Mouse (Mus musculus): ENCODE data around the gene Catsper1. TPM values are rescaled to one million over a fixed set of nuclear protein-coding genes. Genes with fewer than 3 reads are reported as not detected.

Gene Catsper1
- polyA plus RNA-seq, 1 experiment from 2014 or later, result not detected

GRCm38 (mm10) chr19:5366175-5367052 is 30.9 kb downstream of the Catsper1 start, which contains the start of gene Eif1ad:
TSS of gene Eif1ad (plus strand) at chr19:5366741.
- Histone ChIP-seq H3K4me1 (ENCODE audit: control insufficient read depth, insufficient read depth, low read length) (peaks cover 13% of the 10 kb centered on the region), H3K27ac (ENCODE audit: low read depth, low read length) (peak within 1 kb of the TSS; percentile 92), H3K27me3 (replicated peaks; ENCODE audit: control insufficient read depth, insufficient read depth, low read length) (no peaks in the 10 kb centered on the region), H3K9me3 (replicated peaks; ENCODE audit: control insufficient read depth, low read length) (no peaks in the 10 kb centered on the region), H3K4me2 (ENCODE audit: low read length) (peak within 1 kb of the TSS; percentile 89), H3K9ac (ENCODE audit: low read length) (peak within 1 kb of the TSS; percentile 85), H3K36me3 (ENCODE audit: control insufficient read depth, insufficient read depth, low read length) (peaks cover 48% of the 10 kb centered on the region), H3K4me3 (ENCODE audit: low read depth, low read length) (peak within 1 kb of the TSS; percentile 97)
- DNase-seq (ENCODE audit: low spot score) (peak; percentile 99), ATAC-seq (peak; percentile 96)
- WGBS, result under 1% methylated on average over 72 of the region's 92 CpGs

GRCm38 (mm10) chr19:5367053-5367359 is 31.5 kb downstream of the Catsper1 start, which contains the start of gene Banf1:
TSS of gene Banf1 (minus strand) at chr19:5367168.
- H3K27me3 ChIP-seq (replicated peaks; ENCODE audit: control insufficient read depth, insufficient read depth, low read length), result no peaks in the 10 kb centered on the region
- H3K4me1 ChIP-seq (ENCODE audit: control insufficient read depth, insufficient read depth, low read length), result peaks cover 13% of the 10 kb centered on the region
- WGBS, result 0% methylated on average over 33 of the region's 33 CpGs
- peak; percentile 12; the same call in 1 of the 2 replicates for ATAC-seq
- peak within 1 kb of the TSS; percentile 92 for H3K27ac ChIP-seq (ENCODE audit: low read depth, low read length)
- peak within 1 kb of the TSS; percentile 85 for H3K9ac ChIP-seq (ENCODE audit: low read length)
- DNase-seq (ENCODE audit: low spot score), result no peak
- peaks cover 53% of the 10 kb centered on the region for H3K36me3 ChIP-seq (ENCODE audit: control insufficient read depth, insufficient read depth, low read length)
- H3K4me3 ChIP-seq (ENCODE audit: low read depth, low read length), result peak within 1 kb of the TSS; percentile 97
- no peaks in the 10 kb centered on the region for H3K9me3 ChIP-seq (replicated peaks; ENCODE audit: control insufficient read depth, low read length)
- H3K4me2 ChIP-seq (ENCODE audit: low read length), result peak within 1 kb of the TSS; percentile 89

- Histone ChIP-seq H3K9me3 (replicated peaks; ENCODE audit: control insufficient read depth, low read length) (no peaks in the 10 kb centered on the region), H3K4me2 (ENCODE audit: low read length) (peak overlapping the region; percentile 89), H3K9ac (ENCODE audit: low read length) (peak overlapping the region; percentile 85), H3K27ac (ENCODE audit: low read depth, low read length) (peak overlapping the region; percentile 92; the same call in 1 of the 2 replicates), H3K36me3 (ENCODE audit: control insufficient read depth, insufficient read depth, low read length) (peaks cover 58% of the 10 kb centered on the region), H3K4me3 (ENCODE audit: low read depth, low read length) (peak overlapping the region; percentile 97), H3K27me3 (replicated peaks; ENCODE audit: control insufficient read depth, insufficient read depth, low read length) (no peaks in the 10 kb centered on the region), H3K4me1 (ENCODE audit: control insufficient read depth, insufficient read depth, low read length) (peaks cover 13% of the 10 kb centered on the region)
- DNase-seq (ENCODE audit: low spot score) (no peak), ATAC-seq (no peak)
- 11% methylated on average over 11 of the region's 11 CpGs for WGBS
Observed at GRCm38 (mm10) chr19:5367455-5367854, 31.9 kb downstream of the Catsper1 start.

- Histone ChIP-seq H3K4me3 (ENCODE audit: low read depth, low read length) (no peak overlapping the region), H3K9me3 (replicated peaks; ENCODE audit: control insufficient read depth, low read length) (no peaks in the 10 kb centered on the region), H3K27me3 (replicated peaks; ENCODE audit: control insufficient read depth, insufficient read depth, low read length) (no peaks in the 10 kb centered on the region), H3K9ac (ENCODE audit: low read length) (no peak overlapping the region), H3K36me3 (ENCODE audit: control insufficient read depth, insufficient read depth, low read length) (peaks cover 59% of the 10 kb centered on the region), H3K4me1 (ENCODE audit: control insufficient read depth, insufficient read depth, low read length) (peaks cover 8% of the 10 kb centered on the region), H3K4me2 (ENCODE audit: low read length) (no peak overlapping the region), H3K27ac (ENCODE audit: low read depth, low read length) (no peak overlapping the region)
- no peak for ATAC-seq
- 95% methylated on average over 3 of the region's 3 CpGs for WGBS
- no peak for DNase-seq (ENCODE audit: low spot score)
Observed at GRCm38 (mm10) chr19:5370932-5371331, 35.4 kb downstream of the Catsper1 start.

DNA sequence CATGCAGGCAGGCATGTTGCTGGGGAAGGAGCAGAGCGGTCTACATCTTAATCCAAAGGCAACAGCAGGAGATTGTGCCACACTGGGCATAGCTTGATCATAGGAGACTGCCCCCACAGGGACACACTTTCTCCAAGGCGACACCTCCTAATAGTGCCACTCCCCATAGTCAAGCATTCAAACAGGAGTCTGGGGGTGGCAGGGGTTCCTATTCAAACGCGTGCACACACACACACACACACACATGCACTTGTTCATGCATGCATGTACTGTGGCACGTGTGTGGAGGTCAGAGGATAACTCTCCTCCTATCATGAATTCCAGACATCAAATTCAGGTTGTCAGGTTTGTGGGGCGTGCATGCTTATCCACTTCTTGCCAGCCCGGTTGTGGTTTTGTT is 37.2 kb downstream of the Catsper1 start:
- no peak overlapping the region for H3K27ac ChIP-seq (ENCODE audit: low read depth, low read length)
- no peak overlapping the region for H3K4me2 ChIP-seq (ENCODE audit: low read length)
- no peak for DNase-seq (ENCODE audit: low spot score)
- no peak overlapping the region for H3K9ac ChIP-seq (ENCODE audit: low read length)
- no peak overlapping the region for H3K4me3 ChIP-seq (ENCODE audit: low read depth, low read length)
- H3K27me3 ChIP-seq (replicated peaks; ENCODE audit: control insufficient read depth, insufficient read depth, low read length), result no peaks in the 10 kb centered on the region
- peaks cover 5% of the 10 kb centered on the region for H3K4me1 ChIP-seq (ENCODE audit: control insufficient read depth, insufficient read depth, low read length)
- ATAC-seq, result no peak
- WGBS, result 96% methylated on average over 7 of the region's 7 CpGs
- H3K9me3 ChIP-seq (replicated peaks; ENCODE audit: control insufficient read depth, low read length), result no peaks in the 10 kb centered on the region
- H3K36me3 ChIP-seq (ENCODE audit: control insufficient read depth, insufficient read depth, low read length), result peaks cover 63% of the 10 kb centered on the region

DNA sequence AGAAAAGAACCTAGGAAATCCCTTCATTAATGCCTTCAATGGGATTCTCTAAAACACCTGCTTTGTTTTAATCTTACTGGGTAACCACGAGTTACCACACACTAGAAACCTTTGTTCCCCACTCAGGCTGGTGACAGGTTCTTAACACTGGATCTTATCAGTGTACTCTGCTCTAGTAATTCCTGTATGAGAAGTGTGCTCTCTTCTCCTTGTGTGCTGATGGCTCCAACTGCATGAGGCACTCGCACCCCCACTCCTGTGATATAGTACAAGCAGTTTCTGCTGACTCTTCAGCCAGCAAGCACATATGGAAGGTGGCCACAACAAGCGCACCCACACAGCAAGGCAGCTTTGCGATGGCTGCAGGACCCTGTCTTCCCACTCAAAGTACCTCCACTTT is 38.6 kb downstream of the Catsper1 start:
- H3K4me2 ChIP-seq (ENCODE audit: low read length), result no peak overlapping the region
- H3K4me1 ChIP-seq (ENCODE audit: control insufficient read depth, insufficient read depth, low read length), result no peaks in the 10 kb centered on the region
- H3K4me3 ChIP-seq (ENCODE audit: low read depth, low read length), result no peak overlapping the region
- DNase-seq (ENCODE audit: low spot score) (no peak), ATAC-seq (no peak)
- H3K9ac ChIP-seq (ENCODE audit: low read length), result no peak overlapping the region
- 87% methylated on average over 4 of the region's 4 CpGs for WGBS
- H3K36me3 ChIP-seq (ENCODE audit: control insufficient read depth, insufficient read depth, low read length), result peaks cover 67% of the 10 kb centered on the region
- H3K27me3 ChIP-seq (replicated peaks; ENCODE audit: control insufficient read depth, insufficient read depth, low read length), result no peaks in the 10 kb centered on the region
- H3K9me3 ChIP-seq (replicated peaks; ENCODE audit: control insufficient read depth, low read length), result no peaks in the 10 kb centered on the region
- H3K27ac ChIP-seq (ENCODE audit: low read depth, low read length), result no peak overlapping the region

DNA sequence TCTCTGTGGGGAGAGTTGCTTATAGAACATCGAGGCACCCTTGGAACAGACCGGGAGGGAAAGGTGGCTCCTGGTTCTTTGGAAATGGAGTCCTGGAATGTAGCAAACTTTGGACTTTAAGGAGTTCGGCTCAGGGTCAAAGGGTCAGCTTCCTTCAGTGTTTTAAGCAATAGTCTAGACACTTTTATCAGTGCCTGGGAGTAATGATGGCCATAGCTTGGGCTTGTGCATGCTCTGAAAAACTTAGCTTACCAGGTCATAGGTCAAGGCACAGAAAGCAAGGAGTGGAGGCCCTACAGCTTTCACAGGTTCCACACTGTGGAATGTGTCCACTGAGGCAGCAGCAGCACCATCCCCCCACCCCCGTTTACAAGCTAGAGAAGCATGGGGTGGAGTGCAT is 39.2 kb downstream of the Catsper1 start:
- Histone ChIP-seq H3K27me3 (replicated peaks; ENCODE audit: control insufficient read depth, insufficient read depth, low read length) (no peaks in the 10 kb centered on the region), H3K4me2 (ENCODE audit: low read length) (no peak overlapping the region), H3K27ac (ENCODE audit: low read depth, low read length) (no peak overlapping the region), H3K9me3 (replicated peaks; ENCODE audit: control insufficient read depth, low read length) (no peaks in the 10 kb centered on the region), H3K9ac (ENCODE audit: low read length) (no peak overlapping the region), H3K36me3 (ENCODE audit: control insufficient read depth, insufficient read depth, low read length) (peaks cover 67% of the 10 kb centered on the region), H3K4me3 (ENCODE audit: low read depth, low read length) (no peak overlapping the region), H3K4me1 (ENCODE audit: control insufficient read depth, insufficient read depth, low read length) (no peaks in the 10 kb centered on the region)
- 78% methylated on average over 4 of the region's 4 CpGs for WGBS
- DNase-seq (ENCODE audit: low spot score) (no peak), ATAC-seq (no peak)

DNA sequence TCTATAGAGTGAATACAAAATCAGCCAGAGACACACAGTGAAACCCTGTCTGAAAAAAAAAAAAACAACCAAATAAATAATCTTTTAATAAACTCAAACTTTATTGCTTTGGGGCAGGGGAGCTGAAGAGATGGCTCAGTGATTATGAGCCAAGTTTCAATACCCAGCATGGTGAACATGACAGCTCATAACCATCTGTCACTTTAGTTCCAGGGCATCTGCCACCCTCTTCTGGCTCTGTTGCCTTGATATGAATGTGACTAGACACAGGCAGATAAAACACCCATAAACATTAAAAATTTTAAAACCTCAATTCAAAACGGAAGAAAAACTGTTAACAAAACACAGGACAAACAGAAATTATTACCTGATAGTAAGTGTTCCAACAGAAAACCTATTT is 41.9 kb downstream of the Catsper1 start:
- Histone ChIP-seq H3K9ac (ENCODE audit: low read length) (no peak overlapping the region), H3K36me3 (ENCODE audit: control insufficient read depth, insufficient read depth, low read length) (peaks cover 69% of the 10 kb centered on the region), H3K27me3 (replicated peaks; ENCODE audit: control insufficient read depth, insufficient read depth, low read length) (no peaks in the 10 kb centered on the region), H3K4me3 (ENCODE audit: low read depth, low read length) (no peak overlapping the region), H3K4me2 (ENCODE audit: low read length) (no peak overlapping the region), H3K9me3 (replicated peaks; ENCODE audit: control insufficient read depth, low read length) (no peaks in the 10 kb centered on the region), H3K27ac (ENCODE audit: low read depth, low read length) (no peak overlapping the region), H3K4me1 (ENCODE audit: control insufficient read depth, insufficient read depth, low read length) (no peaks in the 10 kb centered on the region)
- WGBS, result 90% methylated on average over 1 of the region's 1 CpGs
- DNase-seq (ENCODE audit: low spot score), result no peak
- no peak for ATAC-seq

DNA sequence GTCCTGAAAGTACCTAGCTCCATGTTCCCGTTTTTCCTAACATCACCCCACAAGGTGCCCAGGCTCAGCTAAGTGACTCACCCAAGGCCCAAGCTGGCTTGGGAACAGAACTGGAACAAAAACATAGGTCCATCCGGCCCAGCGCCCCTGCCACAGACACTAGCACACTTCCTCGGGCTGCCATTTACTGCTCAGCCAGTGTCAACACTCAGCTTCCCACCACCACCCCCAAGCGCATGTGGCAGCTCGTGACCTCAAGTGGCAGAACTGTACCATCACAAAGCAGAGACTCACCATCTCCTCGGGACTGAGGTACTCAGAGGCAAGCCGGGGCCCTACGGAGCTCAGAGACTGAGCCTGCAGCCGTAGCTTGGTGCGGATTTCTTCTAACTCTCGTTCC is 47.8 kb downstream of the Catsper1 start:
- ATAC-seq, result no peak
- H3K4me2 ChIP-seq (ENCODE audit: low read length), result no peak overlapping the region
- no peak overlapping the region for H3K4me3 ChIP-seq (ENCODE audit: low read depth, low read length)

More for the DNA sequence above, 47.8 kb downstream of the Catsper1 start:
- peaks cover 76% of the 10 kb centered on the region for H3K36me3 ChIP-seq (ENCODE audit: control insufficient read depth, insufficient read depth, low read length)
- H3K27ac ChIP-seq (ENCODE audit: low read depth, low read length), result no peak overlapping the region
- no peaks in the 10 kb centered on the region for H3K9me3 ChIP-seq (replicated peaks; ENCODE audit: control insufficient read depth, low read length)
- 96% methylated on average over 12 of the region's 12 CpGs for WGBS
- H3K27me3 ChIP-seq (replicated peaks; ENCODE audit: control insufficient read depth, insufficient read depth, low read length), result no peaks in the 10 kb centered on the region
- DNase-seq (ENCODE audit: low spot score), result no peak
- H3K4me1 ChIP-seq (ENCODE audit: control insufficient read depth, insufficient read depth, low read length), result peaks cover 10% of the 10 kb centered on the region
- H3K9ac ChIP-seq (ENCODE audit: low read length), result no peak overlapping the region
